Mouse (Mus musculus): ENCODE measurements around the gene Gm10272.
"Not testable (repeated sequence)": the region's sequence is repeated elsewhere in the genome, so short reads cannot be mapped to it uniquely, and the experiment has no call there.

Gm10272 gene

DNA sequence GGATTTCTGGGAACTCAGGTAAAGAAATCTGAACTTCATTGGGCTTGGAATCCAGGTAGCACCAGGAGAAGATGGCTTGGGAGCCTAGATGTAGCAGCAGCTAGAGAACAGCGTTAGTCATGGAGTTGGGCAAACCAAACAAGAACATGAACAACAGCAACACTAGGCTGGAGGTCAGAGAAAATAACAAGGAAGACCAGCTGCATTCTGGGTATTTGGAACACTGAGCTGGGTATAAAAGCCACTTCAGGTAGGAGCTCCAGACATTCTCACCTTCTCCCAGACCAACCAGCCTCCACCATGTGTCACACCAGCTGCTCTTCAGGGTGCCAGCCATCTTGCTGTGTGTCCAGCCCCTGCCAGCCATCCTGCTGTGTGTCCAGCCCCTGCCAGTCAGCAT, at the start of gene Gm10272:
Gene Gm10272, plus strand, starts transcription at position 301 of the 400 bp plus-strand sequence.
- in situ Hi-C loops (cut with MboI): no loop called here

DNA sequence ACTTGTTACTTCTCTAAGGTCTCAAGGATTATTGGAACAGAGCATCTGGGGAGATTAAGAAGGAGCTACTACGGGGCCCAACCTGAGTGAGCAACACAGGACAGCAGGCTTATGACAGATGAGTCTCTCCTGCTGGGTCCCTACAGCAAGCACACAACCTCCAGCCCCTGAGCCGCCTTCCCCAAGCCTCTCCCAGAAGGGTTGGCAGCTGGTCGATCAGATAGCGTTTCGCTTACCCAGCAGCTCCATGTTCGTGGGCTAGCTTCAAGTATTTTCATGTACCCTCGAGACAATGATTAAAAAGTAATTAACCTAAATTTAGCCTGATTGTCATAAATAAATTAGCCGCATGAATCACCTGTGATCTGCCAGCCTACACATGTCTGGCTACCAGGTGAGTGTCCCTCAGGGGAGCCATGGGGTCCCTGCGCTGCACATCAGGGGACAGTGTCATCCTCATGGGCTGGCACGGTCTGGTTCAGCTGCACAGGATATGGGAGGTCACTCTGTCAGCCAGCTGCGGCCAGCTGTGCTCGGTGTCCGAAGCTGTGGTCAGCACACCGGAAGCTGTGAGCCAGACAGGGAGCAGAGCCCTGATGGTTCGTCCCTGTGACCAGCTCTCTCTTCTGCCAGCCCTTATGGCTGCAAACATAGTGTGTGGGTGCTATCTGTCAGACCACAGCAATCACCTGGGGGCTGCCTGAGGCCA, 48.0 kb upstream of the Gm10272 start:
- in situ Hi-C loops (cut with MboI): no loop called here

DNA sequence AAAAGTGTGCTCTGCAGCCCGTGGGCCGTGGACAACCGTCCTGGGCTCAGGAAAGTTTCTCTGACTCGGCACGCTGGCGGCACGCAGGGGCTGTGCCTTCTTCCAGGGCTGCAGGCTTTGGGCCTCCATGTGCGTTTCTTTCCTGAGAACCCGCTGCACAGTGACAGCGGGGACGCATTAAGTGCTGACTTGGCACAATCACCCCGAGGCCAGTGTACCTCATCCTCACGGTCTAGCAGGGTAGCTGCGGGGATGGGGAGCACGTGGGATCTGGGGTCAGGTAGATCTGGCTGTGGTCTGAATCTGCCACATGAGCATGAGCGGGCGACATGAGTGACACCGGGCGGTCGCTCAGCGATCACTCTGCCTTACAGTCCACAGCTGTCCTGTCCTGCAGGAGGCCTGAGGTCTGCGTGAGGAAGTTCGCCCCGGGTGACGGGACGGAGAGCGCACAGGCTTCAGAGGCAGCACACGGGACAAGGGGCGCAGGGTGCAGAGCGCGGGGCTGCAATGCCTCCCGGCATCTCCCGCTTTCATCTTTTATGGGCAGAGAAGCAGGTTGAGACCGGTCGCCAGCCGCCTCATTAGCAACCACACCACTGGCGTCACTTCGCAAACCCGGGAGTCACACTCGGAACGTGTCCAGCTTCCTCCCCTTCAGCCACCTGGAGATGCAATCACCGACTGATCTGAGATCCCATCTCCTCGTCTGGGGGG, 42.3 kb upstream of the Gm10272 start:
- in situ Hi-C loops (cut with MboI): no loop called here

DNA sequence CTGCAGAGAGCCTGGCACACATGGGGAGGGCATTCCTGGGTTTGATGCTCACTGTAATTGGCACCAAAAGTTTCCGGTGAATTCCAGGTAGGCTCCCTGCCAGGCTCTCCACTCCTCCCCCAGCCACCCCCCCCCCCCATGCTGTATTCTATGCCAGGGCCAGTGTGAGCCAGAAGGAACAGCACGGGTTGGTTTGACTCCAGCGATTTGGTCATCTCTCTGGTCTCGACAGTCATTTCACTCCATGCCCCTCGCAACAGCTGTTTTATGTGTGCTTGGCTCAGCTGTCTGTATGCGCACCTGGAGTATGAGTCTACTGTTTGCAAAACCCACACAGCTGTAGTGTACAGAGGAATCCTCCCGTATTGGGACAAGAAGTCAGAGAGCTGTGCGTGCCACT, 40.1 kb upstream of the Gm10272 start:
- in situ Hi-C loops (cut with MboI): no loop called here

DNA sequence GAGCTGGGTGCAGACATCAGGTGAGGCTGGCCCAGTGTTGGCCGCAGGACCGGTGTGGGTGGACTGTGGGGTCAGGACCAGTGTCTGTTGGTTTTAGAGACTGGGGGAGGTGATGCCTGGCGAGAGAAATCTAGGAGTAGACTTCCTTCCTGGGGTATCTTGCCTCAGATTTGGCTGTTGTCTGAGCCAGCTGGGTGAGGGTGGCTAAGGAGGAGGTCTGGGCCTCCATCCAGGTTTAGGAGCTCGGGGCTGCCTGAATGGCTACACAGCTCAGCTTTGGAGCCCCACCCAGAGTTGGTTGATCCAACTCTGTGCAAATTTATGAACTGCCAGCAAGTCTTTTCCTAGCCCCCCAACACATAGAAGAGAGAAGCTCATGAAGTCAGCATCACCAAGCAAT, 39.0 kb upstream of the Gm10272 start:
- in situ Hi-C loops (cut with MboI): no loop called here

DNA sequence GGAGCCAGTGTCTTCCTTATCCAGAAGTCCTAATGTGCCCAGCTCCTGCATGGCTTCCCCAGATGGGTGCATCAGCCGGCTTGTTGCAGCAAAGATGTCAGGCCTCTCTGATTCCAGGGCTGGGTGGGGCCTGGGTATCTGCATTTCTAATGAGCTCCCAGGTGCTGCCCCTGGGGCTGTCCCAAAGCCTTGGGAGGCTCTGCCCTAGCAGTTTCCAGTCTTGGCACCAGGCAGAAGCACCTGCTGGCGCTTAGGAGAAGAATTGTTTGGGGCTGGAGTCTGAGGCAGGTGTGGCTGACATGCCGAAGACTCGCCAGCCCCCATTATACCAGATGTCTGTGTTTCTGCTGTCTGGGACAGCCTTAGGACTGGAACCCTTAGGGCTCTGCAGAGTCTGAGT, 35.7 kb upstream of the Gm10272 start:
- in situ Hi-C loops (cut with MboI): no loop called here

DNA sequence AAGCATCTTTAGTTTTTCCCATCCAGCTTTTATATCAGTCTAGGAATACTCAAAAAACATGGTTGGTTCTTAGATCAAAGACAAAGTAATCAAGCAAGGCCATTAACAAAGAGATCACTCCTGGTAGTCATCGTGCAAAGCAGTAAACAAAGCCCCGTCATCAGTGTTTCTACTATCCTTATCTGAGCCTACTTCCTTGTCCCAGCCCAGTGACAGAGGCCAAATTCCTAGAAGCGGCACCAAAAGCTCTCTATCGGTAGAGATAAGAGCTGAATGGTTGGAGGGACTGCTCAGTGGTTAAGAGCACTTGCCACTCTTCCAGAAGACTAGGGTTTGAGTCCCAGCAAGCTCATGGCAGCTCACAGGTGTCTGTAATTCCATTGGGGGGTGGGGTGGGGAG, 34.9 kb upstream of the Gm10272 start:
- in situ Hi-C loops (cut with MboI): no loop called here

DNA sequence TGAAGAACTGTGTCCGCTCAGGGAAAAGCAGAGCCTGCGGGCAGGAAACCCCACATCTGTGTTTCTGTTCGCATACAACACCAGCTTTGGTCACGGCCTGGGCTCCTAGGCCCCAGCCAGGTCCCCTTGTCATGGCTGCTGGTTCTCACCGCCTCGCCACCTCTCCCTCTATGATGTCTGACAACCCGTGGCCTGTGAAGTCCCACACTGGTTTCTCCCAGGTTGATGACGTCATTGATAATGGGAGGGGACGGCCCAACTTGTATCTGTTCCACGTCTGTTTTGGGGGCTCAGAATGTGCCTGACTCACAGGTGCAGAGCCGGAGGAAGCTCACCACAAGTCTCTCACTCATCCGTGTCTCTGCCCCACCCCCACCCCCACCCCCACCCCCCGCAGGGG, 32.7 kb upstream of the Gm10272 start:
- in situ Hi-C loops (cut with MboI): no loop called here

DNA sequence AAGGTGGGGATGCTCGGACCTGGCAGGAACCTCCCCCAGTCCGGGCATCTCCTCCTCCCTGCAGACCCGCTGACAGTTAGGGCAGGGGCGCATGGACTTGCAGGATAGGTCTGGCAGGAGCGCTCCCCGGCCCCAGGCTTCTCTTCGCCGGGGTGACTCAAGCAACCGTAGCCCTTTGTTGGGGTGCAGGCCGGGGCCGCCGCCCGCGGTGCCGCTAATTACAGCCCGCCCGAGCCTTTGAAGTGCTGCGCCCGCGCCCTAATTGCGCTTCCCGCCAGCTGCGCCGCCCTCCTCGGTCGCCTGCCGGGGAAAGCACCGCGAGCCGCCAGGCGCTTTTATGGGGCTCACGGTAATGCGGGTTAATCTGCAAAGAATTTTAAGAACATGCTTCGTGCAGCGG, 28.9 kb upstream of the Gm10272 start:
- in situ Hi-C loops (cut with MboI): no loop called here

DNA sequence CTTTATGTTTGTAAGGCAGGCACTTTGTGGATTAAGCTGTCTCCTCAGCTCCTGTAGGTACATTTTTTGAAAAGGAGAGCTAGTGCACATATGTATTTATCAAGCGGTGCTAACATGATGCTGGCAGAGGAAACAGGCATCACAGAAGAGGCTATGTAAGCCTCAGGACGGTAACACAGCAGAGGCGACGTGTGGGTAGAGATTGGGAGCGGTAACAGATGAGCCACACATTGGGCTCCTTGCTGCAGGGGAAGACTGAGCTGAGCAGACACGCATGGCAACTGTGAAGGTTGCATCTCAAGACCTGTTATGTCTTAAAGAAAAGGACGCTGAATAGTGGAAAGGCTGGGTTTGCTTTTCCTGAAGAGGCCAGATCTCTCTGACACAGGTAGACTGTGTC, 23.4 kb upstream of the Gm10272 start:
- in situ Hi-C loops (cut with MboI): no loop called here

DNA sequence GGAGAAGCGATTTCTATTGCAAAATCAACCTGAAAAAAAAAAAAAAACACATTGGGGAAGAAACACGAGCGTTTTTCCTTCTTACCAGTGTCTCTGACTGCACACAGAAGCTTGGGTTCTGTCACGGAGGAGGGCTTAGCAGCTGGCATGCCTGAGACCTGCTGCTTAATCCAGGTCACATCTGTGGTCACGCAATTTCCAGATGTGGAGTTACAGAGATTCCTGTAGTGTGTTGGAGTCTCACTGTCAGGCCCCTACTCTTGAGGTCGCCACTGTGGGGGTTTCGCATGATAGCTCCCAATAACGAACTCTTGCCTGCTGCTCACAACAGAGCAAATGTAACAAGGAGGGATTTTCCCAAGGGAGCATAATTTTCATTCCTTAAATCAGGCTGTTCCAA, 22.2 kb upstream of the Gm10272 start:
- in situ Hi-C loops (cut with MboI): no loop called here

DNA sequence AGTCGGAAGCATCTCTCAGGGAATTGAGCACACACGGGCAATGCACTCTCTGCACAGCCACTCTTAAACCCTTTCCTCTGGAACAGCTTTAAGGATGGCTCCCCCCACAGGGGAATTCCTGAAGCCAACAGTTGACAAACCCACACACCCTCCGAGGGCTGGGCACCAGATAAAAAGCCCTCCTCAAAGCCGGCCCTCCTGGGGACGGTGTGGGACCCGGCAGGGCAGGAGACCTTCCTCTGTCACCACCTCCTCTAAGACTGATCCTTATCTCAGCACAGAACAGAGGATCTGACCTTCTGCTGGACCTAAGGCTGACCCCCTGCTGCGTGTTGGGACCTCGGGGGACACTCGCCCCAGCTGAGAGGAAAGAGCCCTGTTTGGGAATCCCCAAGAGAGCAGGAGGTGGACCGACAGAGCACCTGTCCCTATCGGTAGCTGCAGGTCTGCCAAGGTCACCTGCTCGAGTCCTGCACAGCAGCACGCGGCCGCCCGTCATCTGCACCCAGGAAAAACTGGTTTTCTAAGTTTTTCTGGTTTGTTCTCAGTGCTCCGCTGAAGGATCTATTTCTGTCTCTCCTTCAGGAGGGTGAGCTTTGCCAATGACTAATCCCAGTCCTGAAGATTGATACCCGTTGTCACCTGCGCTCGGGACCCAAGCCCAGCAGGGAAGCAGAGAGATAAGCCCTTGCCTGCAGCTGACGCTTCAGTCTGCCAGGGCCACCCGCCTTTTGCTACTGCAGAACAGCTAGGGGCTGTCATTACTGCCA, 20.3 kb upstream of the Gm10272 start, which contains the start of gene Tspear:
Gene Tspear, plus strand, starts transcription at position 675 of the 770 bp plus-strand sequence.
- in situ Hi-C loops (cut with MboI): no loop called here

DNA sequence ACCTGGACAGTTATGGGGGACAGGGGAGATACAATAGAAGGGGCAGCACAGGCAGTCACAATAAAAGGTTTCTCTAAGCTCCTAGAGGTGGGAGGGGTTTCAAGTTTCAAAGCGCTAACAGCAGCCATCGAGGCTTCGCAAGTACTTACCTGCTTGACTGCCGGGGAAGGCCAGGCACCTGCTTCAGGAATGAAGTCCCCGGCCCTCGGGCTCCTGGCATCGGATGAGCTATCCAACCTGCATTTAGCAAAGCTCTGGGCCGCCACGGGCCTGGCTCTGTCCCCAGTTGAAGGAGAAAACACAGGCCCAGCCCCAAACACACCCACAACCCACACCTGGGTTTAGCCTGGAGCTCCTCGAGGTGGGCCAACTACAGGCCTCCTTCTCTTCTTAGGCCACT, 19.4 kb upstream of the Gm10272 start:
- in situ Hi-C loops (cut with MboI): no loop called here

DNA sequence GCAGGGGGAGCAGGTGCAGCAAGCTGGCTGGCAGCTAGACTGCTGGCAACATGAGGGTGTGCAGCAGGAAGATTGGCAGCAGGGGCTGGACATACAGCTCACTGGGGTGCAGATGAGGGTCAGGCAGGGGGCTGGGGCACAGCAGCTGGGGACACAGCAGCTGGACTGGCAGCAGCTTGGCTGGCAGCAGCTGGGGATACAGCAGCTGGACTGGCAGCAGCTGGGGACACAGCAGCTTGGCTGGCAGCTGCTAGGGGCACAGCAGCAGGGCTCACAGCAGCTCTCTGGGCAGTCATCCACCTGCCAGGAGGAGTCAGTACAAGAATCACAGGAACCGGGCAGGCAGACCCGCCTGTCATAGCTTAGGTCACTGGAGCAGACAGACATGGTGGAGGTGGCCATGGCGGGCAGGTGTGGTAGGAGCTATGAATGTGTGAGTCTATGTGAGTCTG, 16.0 kb upstream of the Gm10272 start, which contains the start of gene Gm19402:
Gene Gm19402, minus strand, starts transcription at position 402 of the 452 bp plus-strand sequence.
- in situ Hi-C loops (cut with MboI): not testable (repeated sequence)

DNA sequence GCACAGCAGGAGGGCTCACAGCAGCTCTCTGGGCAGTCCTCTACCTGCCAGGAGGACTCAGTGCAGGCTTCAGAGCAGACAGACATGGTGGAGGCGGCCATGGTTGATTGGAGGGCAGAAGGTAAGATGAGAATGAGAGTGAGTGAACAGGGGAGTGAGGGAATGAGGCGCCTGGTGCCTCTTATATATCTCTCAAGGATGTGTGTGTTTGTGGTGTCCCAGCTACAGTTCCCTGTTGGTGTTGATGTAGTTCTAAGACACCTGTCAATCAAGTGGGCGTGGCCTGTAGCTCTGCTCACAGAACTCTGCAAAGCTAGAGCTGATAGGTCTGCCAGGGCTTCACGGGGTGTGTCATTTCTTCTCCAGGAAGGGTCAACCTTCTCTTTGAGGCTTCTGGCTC, 9.3 kb upstream of the Gm10272 start, which contains the start of gene Gm9508:
Gene Gm9508, minus strand, starts transcription at position 101 of the 400 bp plus-strand sequence.
- in situ Hi-C loops (cut with MboI): no loop called here

DNA sequence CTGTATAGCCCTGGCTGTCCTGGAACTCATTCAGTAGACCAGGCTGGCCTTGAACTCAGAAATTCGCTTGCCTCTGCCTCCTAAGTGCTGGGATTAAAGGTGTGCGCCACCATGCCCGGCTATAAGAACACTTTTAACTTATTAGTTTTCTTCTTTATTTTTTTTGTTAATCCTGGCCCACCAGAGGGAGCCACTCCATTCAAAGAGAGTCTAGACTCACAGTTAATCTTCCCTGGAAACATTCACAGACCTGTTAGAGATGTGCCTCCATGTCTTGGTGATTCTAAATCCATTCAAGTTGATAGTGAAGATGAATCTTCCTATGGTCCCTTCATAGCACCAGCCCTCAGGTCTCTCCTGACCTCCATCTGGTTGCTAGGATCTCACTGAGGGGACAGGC, 3.4 kb downstream of the Gm10272 start:
- in situ Hi-C loops (cut with MboI): no loop called here

DNA sequence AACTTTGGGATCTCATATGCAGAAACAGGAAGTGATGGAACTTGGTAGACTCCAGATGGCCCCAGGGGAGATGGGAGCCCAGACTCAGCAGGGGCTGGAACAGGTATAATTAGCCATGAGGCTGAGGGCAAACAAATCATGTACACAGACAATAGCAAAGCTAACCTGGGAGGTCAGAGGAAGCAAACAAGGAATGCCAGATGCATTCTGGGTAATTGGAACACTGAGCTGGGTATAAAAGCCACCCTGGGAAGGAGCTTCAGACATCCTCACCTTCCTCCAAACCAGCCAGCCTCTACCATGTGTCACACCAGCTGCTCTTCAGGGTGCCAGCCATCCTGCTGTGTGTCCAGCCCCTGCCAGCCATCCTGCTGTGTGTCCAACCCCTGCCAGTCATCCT, 4.7 kb downstream of the Gm10272 start, which contains the start of gene Gm10024:
Gene Gm10024, plus strand, starts transcription at position 301 of the 400 bp plus-strand sequence.
- in situ Hi-C loops (cut with MboI): not testable (repeated sequence)

DNA sequence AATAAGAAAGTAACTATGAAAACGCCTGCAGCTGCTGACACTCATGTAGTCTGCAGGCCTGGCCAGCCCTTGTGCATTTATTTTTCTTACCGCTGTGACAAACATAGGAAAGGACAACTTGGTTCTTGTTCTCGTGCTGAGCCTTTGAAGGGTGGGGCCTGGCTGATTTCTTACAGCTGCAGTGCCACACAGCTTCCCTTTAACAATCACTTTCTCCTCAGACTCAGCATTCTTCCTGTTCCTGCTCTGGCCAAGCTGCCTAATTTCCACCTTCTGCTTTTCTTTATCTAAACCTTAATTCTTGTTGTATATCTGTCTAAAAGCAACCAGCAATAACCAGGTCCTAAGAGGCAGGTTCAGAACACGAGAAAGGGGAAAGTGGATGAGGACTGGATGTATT, 7.3 kb downstream of the Gm10272 start:
- in situ Hi-C loops (cut with MboI): no loop called here

DNA sequence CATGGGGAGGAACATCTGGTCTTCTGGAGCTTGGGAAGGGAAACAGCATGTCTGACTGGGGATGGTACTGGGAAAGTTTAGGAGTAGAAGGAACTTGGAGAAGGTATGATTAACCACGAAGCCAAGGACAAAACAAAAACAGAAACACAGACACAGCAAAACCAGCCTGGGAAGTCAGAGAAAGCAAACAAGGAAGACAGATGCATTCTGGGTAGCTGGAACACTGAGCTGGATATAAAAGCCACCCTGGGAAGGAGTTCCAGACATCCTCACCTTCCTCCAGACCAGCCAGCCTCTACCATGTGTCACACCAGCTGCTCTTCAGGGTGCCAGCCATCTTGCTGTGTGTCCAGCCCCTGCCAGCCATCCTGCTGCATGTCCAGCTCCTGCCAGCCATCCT, 9.1 kb downstream of the Gm10272 start, which contains the start of gene Gm10142:
Gene Gm10142, plus strand, starts transcription at position 301 of the 400 bp plus-strand sequence.
- in situ Hi-C loops (cut with MboI): no loop called here

DNA sequence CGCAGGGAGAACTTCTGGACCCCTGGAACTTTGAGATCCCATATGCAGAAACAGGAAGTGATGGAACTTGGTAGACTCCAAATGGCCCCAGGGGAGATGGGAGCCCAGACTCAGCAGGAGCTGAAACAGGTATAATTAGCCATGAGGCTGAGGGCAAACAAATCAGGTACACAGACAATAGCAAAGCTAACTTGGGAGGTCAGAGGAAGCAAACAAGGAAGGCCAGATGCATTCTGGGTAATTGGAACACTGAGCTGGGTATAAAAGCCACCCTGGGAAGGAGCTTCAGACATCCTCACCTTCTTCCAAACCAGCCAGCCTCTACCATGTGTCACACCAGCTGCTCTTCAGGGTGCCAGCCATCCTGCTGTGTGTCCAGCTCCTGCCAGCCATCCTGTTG, 13.9 kb downstream of the Gm10272 start, which contains the start of gene Krtap12-1:
Gene Krtap12-1, plus strand, starts transcription at position 301 of the 400 bp plus-strand sequence.
- in situ Hi-C loops (cut with MboI): not testable (repeated sequence)

DNA sequence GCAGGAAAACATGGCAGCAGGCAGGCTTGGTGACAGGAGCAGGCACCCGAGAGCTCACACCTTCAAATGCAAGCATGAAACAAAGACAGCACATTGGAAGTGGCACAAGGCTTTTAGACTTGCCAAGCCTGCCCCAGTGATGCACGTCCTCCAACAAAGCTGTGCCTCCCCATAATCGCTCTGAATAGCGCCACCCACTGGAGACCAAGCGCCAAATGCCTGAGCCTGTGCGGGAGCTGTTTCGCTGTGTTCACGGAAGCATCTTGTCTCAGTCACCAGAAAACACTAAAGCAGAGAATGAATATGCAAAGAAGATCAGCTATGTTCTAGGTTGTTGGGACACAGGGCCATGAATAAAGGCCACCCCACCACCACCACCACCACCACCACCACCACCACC, 18.4 kb downstream of the Gm10272 start:
- in situ Hi-C loops (cut with MboI): no loop called here

DNA sequence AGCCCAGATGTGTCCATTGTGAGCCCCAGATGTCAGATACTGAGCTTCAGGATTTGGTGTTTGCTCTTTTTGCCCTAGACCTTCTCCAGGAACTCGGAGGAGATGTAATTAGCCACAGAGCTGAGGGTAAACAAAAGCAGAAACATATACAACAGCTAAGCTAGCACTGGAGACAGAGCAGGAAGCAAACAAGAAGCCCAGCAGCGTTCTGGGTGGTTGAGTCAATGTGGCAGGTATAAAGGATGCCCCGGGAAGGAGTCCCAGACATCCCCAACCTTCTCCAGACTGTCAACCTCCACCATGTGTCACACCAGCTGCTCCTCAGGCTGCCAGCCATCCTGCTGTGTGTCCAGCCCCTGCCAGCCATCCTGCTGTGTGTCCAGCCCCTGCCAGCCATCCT, 19.8 kb downstream of the Gm10272 start, which contains the start of gene Gm10100:
Gene Gm10100, plus strand, starts transcription at position 301 of the 400 bp plus-strand sequence.
- in situ Hi-C loops (cut with MboI): no loop called here
